Mouse (Mus musculus) cerebellum, adult 9-10 months (tissue): ENCODE results near the gene Ldb3.
A peak's percentile ranks its signal among the peaks of the same experiment; 100 is the strongest.

Experiments
- DNase-seq: peaks from one replicate; pipeline ENCODE4 v3.0.0; 2022

Gene Ldb3

GRCm38 (mm10) chr14:34505309-34505708 is 83.2 kb downstream of the Ldb3 start:
- no peak for DNase-seq

GRCm38 (mm10) chr14:34504377-34504776 is 84.1 kb downstream of the Ldb3 start:
- DNase-seq: no peak

- DNase-seq: no peak
Observed at GRCm38 (mm10) chr14:34503759-34504158, 84.7 kb downstream of the Ldb3 start.

- DNase-seq: no peak
Observed at GRCm38 (mm10) chr14:34503325-34503647, 85.2 kb downstream of the Ldb3 start, which contains the start of gene Bmpr1a. Gene Bmpr1a (minus strand): TSS chr14:34503341.

GRCm38 (mm10) chr14:34502475-34503324 is 85.8 kb downstream of the Ldb3 start:
- peak; percentile 86 for DNase-seq

- DNase-seq: peak; percentile 63
Observed at GRCm38 (mm10) chr14:34501804-34502474, 86.5 kb downstream of the Ldb3 start.

- DNase-seq: no peak
Observed at GRCm38 (mm10) chr14:34501447-34501803, 87.1 kb downstream of the Ldb3 start.

GRCm38 (mm10) chr14:34500309-34500708 is 88.2 kb downstream of the Ldb3 start:
- no peak for DNase-seq

- no peak for DNase-seq
Observed at GRCm38 (mm10) chr14:34499664-34500063, 88.8 kb downstream of the Ldb3 start.

- no peak for DNase-seq
Observed at GRCm38 (mm10) chr14:34497346-34497745, 91.1 kb downstream of the Ldb3 start.

GRCm38 (mm10) chr14:34493682-34494081 is 94.8 kb downstream of the Ldb3 start:
- DNase-seq: no peak

GRCm38 (mm10) chr14:34492688-34493087 is 95.8 kb downstream of the Ldb3 start:
- DNase-seq: no peak

GRCm38 (mm10) chr14:34490965-34491364 is 97.5 kb downstream of the Ldb3 start:
- no peak for DNase-seq

GRCm38 (mm10) chr14:34489928-34490327 is 98.6 kb downstream of the Ldb3 start:
- DNase-seq: no peak

- DNase-seq: no peak
Observed at GRCm38 (mm10) chr14:34486169-34486568, 102.3 kb downstream of the Ldb3 start.

GRCm38 (mm10) chr14:34483469-34484341 is 104.8 kb downstream of the Ldb3 start:
- DNase-seq: no peak
